Comparison of ENCODE assay signal across 16 mouse cellular contexts in the genomic region with DNA sequence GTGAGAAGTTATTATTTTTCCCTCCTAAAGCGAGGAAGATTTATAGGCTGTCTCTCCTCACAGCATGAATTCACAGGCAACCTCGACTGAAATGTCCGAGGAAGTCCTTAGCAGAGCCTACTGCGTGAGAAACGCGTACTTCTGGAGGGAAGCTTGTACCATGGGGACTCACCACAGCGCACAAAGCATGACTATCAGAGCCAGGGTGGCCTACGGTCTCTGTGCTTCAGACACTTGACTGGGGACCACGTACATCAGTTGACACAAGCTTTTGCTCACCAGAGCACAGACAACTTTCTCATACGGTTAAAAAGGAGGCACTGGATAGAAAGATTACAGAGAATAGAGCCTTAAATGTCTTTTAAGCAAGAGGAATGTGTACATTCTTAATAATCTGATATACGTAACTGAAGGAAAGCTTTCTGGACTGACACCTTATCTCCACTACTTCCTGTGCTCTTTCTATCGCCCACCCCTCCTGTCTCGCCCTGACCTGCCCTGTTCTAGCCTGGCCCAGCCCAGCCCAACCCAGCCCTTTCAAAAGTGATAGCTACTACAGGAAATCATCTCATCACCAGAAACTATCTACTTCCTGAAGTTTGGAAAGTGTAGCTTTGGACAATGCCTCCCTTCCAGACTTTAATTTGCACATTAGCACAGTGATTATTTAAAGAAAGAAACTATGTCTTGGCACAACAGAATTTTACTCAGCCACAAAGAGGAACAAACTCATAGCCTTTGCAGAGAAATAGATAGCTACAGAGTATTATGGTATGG.
A peak's percentile ranks its signal among the peaks of the same experiment; 100 is the strongest.
DNase-seq lines count a peak whose midpoint lies in the region; ATAC-seq and TF ChIP-seq lines count a peak whose summit lies in the region.
"Had no signal": no experiment of that assay in that cellular context is flagged by ENCODE, and none has a peak within 500 bp of the region (broad histone marks: within the 10 kb centered on the region; RNA-seq: fewer than 3 reads in every experiment).

No protein-coding gene starts in this region.

- ATAC-seq in kidney, embryonic 15.5 days (replicated peaks; ENCODE audit: low FRiP score) = no peak; the same call in 1 of the 2 replicates
- ATAC-seq in hindbrain, postnatal 0 days = peak; percentile 39; the same call in 1 of the 2 replicates

- H3K4me2 ChIP-seq in kidney, embryonic 15.5 days = 0 out of 2 replicates have a peak overlapping the region, but pooled peaks have one; percentile 4
- H3K4me2 ChIP-seq in hindbrain, postnatal 0 days (ENCODE audit: low read depth, low read length) = no peak overlapping the region
- H3K4me2 ChIP-seq: limb, embryonic 12.5 days had no signal

- 49% methylated on average over 13 of the region's 13 CpGs for WGBS in kidney, embryonic 15.5 days
- WGBS in hindbrain, postnatal 0 days = 43% methylated on average over 13 of the region's 13 CpGs

- H3K4me3 ChIP-seq in kidney, embryonic 15.5 days (replicated peaks) = no peak overlapping the region
- no peak overlapping the region for H3K4me3 ChIP-seq in hindbrain, postnatal 0 days (ENCODE audit: low read length)
- H3K4me3 ChIP-seq: gastrocnemius, adult 2 months; limb, embryonic 12.5 days had no signal

- no peak overlapping the region for H3K9ac ChIP-seq in kidney, embryonic 15.5 days
- H3K9ac ChIP-seq in hindbrain, postnatal 0 days (replicated peaks; ENCODE audit: low read length) = no peak overlapping the region
- H3K9ac ChIP-seq: limb, embryonic 12.5 days had no signal

- no peak for TF ChIP-seq CTCF in hindbrain, postnatal 0 days (IDR thresholded peaks at IDR 0.05; ENCODE audit: low read depth)

- H3K27ac ChIP-seq in kidney, embryonic 15.5 days = no peak overlapping the region
- H3K27ac ChIP-seq in hindbrain, postnatal 0 days = no peak overlapping the region
- H3K27ac ChIP-seq: gastrocnemius, adult 2 months; limb, embryonic 12.5 days; stomach, postnatal 0 days had no signal

- H3K9me3 ChIP-seq in kidney, embryonic 15.5 days (replicated peaks) = no peaks in the 10 kb centered on the region
- H3K9me3 ChIP-seq in hindbrain, postnatal 0 days (ENCODE audit: low read length) = no peaks in the 10 kb centered on the region
- H3K9me3 ChIP-seq: limb, embryonic 12.5 days had no signal

- no peaks in the 10 kb centered on the region for H3K27me3 ChIP-seq in kidney, embryonic 15.5 days
- no peaks in the 10 kb centered on the region for H3K27me3 ChIP-seq in hindbrain, postnatal 0 days (ENCODE audit: insufficient read depth, low read length)
- H3K27me3 ChIP-seq: limb, embryonic 12.5 days had no signal

- H3K4me1 ChIP-seq in kidney, embryonic 15.5 days = no peaks in the 10 kb centered on the region
- H3K4me1 ChIP-seq in hindbrain, postnatal 0 days (ENCODE audit: insufficient read depth, low read length) = no peaks in the 10 kb centered on the region
- H3K4me1 ChIP-seq: limb, embryonic 12.5 days had no signal

- peak; percentile 61 for DNase-seq in heart, adult 11 months
- DNase-seq in heart, adult 18-20 months = no peak
- no peak for DNase-seq in kidney, postnatal 36 days
- no peak for DNase-seq in hindbrain, postnatal 0 days (ENCODE audit: low spot score)
- DNase-seq in mesoderm, embryonic 11.5 days (ENCODE audit: low read depth, low spot score) = peak; percentile 32
- no peak for DNase-seq in spleen, postnatal 14 days (ENCODE audit: low spot score in 2 of 2)
- DNase-seq in thymus, postnatal 36 days = no peak
- DNase-seq: adrenal gland, postnatal 10 days; gastrocnemius, adult 2 months; heart, postnatal 4 days; kidney, adult 8-10 months; lung, postnatal 4 days; thymus, postnatal 4 days had no signal

- H3K36me3 ChIP-seq in kidney, embryonic 15.5 days = no peaks in the 10 kb centered on the region
- H3K36me3 ChIP-seq in hindbrain, postnatal 0 days (ENCODE audit: insufficient read depth, low read length) = no peaks in the 10 kb centered on the region
- H3K36me3 ChIP-seq: limb, embryonic 12.5 days had no signal

Comparison
In these comparisons a context has a peak if more than half of its experiments do, and no peak if none do; other contexts are left out.
1. DNase-seq: peak in heart, adult 11 months (single experiment) and mesoderm, embryonic 11.5 days (single experiment); none in heart, adult 18-20 months (0 of 2), kidney, postnatal 36 days (0 of 2), hindbrain, postnatal 0 days (single experiment), spleen, postnatal 14 days (0 of 2) and thymus, postnatal 36 days (0 of 2).